Mouse (Mus musculus) erythroblast, adult 5-6 weeks (primary cell): ENCODE results near the gene Zfp90. TPM values are rescaled to one million over a fixed set of nuclear protein-coding genes. Genes with fewer than 3 reads are reported as not detected.

Source experiments
- ATAC-seq: replicated peaks from 2 replicates; pipeline ENCODE4 v1.8.0; 2016; ENCODE audit warnings: moderate number of reproducible peaks, mild to moderate bottlenecking, moderate TSS enrichment, inconsistent platforms; ENCODE audit not compliant: poor library complexity, low FRiP score, severe bottlenecking
- total RNA-seq, 2 experiments: library from RNA; stranded (forward) in 1 of 2; stranded (reverse) in 1 of 2; fragments of 150-400 nt in 1 of 2; fragments of 200-764, 138-1000 nt in 1 of 2; gene quantifications; 2 replicates each; pipeline versions ENCODE4 v1.2.3 to v1.2.4; 2015 to 2017; ENCODE audit warnings: low replicate concordance in 2 of 2

The Zfp90 gene
- total RNA-seq (2015; ENCODE audit: low replicate concordance), result 0.19 and 2.1 TPM in 2 replicates
- total RNA-seq (2017; ENCODE audit: low replicate concordance), result 0.94 and 0.98 TPM in 2 replicates

DNA sequence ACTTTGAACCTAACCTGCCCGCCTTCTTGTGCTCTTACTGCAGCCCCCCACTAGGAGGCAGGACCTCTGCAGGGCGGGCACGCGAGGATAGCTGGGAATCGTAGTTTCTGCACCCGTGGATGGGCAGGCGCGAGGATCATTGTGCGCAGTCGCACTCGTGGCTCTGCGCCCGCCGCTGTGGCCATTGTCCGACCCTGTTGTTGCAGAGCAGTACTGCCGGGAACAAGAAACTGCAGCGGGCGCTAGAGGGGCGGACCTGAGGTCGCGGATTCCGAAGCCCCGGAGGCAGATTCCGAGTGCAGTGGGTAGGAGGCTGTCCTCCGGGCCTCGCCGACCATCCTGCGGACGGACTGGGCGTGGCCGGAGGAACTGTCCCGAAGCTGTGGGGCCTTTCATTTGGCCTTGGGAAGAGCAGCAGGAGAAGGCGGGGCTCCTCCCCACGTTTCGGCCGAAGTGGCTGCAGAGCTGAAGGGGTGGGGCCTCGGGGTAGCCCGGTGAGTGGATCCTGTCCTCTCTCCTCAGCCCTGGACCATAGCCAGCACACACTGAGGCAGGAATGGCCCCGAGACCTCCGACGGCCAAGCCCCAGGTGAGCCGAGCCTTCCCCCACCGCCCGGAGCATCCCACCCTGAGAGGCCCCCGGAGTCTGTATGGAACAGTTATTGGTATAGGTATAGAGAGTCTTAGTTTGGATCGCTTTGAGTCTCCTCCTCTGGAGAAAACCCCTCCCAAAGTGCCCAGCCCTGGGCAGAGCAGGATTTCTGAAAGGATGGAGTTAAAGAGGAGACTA is at the start of gene Zfp90:
Gene Zfp90, plus strand, starts transcription at position 146 of the 790 bp plus-strand sequence.
- peak; percentile 88 for ATAC-seq

DNA sequence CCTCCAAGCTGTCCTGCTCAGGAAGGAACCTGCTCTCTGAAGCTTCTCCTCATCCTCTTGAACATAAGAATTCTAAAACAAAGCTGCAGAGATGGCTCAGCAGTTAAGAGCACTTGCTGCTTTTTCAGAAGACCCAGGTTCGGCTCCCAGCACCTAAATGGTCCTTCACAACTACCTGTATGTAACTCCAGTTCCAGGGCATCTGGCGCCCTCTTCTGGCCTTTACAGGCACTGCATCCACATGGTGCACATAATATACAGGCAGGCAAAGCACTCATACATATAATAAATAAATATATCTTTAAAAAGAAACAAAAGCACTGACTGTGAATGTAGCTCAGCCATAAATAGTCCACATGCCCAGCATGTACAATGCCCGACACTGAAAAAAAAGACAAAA is 46.6 kb upstream of the Zfp90 start:
- ATAC-seq, result no peak

DNA sequence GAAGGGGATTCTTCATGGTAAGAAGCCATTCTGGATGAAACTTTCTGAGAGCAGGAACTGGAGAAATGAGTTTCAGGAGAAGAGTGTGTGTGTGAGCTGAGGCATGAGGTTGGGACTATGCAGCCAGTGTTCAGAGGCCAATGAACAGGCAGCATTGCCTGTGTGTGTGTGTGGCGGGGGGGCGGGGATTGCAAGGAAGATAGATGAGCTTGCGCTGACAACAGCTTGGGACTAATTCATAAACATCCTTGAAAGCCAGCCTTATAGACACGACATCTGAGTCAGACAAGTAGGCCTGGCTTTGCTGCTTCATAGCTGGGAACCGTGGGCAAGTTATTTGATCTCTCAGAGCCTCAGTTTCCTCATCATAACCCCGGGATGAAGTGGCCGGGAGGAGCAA is 46.1 kb upstream of the Zfp90 start:
- ATAC-seq, result no peak

DNA sequence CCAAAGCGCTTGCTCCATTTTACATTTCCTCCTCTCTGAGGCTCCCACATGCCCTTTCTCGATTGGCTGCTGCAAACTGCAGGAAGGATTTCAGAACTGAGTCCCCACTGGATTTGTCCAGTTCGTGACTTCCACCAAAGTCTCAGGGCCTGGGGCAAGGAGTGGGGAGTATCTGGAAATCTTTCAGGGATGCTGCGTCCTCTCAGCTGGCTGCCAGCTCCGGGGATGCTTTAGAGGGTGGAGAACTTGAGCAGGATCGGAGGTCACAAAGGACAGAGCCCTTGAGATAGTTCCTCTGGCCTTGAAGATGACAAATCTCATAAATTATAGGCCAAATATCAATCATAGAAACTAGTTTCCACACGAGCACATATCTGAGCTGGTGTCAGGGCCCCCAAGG is 39.2 kb upstream of the Zfp90 start:
- no peak for ATAC-seq

DNA sequence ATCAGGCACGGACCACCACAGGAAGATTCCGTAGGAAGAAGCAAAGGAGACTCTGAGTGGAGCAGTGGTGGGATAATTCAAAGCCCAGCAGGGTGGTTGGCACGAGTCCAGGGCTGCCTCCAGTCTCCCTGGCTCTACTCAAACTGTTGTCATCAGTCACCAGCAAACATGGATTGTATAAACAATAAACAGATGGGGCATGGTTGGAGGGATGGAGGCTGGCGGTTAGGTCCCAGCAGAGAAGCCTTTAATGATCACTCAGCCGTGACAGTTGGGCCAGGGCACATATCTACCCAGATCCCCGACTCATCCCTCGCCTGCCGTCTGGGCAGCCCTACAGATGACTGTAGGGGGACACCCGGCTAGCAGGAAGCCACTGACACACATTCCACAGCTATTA is 38.3 kb upstream of the Zfp90 start:
- ATAC-seq, result no peak

DNA sequence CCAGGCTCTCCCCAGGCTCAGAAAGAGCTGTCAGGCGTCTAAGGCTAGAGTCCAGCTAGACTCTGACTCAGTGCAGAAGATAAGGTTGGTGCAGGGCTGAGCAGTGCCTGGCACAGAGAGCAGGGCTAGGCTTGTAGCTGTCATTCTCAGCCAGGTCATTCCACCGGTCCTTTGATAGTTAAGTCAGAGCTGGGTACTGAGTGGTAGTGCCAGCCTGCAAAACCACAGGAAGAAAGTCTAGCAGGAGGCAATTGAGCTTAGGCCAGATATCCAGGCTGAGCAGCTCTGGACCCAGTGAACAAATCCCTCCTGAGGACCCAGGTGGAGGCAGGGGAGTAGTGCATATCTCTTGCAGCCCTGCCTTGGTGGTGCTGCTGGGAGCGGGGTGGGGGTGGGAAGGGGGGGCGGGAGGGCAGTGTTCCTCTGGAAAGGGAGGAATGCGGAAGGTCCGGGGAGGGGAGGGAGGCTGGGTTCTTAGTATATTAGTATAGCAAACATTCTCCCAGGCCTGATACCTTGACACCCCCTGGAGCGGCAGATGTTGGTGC is 36.6 kb upstream of the Zfp90 start:
- ATAC-seq, result no peak

DNA sequence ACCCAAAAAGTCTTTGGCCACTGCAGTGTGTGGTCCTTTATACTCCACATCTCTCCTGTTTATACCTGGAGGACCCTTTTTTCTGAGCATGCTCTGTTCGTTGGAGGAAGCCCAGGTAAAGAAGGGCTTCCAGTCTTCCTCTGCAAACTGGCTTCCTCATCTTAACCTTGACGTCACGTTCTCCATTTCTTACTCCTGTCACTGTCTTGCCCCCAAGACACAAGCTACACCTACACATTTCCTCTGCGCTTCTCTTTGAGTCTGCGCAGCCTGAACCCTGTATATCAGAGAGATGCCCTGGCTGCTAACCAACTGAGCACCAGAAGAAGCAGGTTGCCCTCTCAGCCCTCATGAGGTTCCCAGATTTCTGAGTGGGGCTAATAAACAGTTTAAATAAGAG is 35.8 kb upstream of the Zfp90 start:
- no peak for ATAC-seq

DNA sequence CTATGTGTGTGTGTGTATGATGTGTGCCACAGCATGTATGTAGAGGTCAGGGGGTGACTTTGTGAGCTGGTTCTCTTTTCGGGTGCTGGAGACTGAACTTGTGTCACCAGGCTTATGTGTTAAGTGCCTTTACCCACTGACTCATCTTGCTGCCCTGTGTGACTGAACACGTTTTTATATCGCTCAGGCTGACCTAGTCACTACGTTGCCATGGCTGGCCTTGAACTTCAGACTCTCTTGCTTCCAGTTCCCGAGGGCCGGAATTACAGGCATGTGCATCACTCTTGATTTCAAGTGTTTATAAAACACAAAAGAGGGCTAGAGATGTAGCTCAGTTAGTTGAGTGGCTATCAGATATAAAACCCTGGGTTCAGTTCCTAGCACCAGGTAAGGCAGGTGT is 34.1 kb upstream of the Zfp90 start:
- ATAC-seq, result no peak

DNA sequence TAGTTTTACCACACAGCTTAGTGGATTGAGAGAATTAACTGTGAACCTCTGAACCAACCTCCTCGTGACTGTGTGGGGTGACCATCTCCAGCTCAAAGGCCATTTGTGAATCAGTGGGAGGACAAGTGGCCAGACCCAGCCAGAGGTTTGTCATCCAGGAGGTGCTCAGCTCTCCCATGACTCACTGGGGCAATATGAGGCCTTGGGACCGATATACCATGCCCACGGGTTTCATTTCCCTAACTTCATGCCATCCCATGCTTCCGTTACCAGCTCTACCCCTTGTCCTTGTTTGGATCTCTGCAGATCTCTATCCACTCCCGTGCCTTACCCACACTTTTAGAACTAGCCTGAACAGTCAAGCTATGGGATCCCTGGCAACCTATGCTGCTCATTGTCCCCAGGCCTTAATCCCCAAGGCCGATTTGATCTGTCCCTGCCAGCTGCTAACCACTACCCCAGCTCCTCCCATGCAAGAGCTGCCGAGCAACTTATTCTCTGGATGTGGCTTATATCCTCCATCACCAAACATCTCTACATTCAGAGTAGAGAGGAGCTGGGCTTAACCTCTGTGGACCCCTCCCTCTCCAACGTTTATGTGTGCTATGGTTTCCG is 27.2 kb upstream of the Zfp90 start:
- no peak for ATAC-seq

DNA sequence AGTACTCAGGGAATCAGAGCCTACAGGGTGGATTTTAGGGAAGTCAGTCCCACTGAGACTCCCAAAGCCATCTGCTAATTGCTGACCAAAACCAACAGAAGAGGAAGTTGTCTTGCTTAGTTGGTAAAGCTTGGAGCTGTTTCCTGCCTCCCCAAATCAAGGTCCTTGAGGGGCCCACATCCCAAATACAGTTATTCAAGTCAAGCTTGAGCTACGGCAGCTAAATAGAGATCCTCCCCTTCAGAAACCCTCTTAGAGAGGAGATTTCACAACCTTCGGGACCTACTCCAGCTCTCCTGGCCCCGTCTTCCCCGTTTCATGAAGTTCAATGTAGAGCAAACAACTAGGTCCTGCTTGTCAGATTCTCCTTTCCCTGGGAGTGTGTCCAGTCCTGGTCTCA is 20.6 kb upstream of the Zfp90 start:
- no peak for ATAC-seq

DNA sequence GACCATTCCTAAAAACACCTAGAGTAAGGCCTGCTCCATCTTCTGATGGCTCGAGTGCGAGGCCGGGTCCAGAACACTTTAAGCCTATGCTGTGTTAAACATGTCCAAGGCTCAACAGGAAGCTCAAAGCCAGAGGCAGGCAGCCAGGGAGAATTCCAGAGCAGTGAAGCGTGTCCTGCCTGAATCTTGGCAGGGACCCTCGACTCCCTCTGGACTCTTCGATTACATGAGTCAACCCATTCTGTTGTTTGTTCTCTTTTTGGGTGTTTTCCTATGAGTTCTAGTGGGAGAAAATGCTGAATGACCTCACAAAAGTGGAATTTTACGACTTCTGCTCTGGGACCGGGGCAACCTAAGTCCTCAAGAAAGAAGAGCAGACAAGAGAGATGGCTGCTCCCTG is 15.4 kb upstream of the Zfp90 start:
- ATAC-seq, result no peak

DNA sequence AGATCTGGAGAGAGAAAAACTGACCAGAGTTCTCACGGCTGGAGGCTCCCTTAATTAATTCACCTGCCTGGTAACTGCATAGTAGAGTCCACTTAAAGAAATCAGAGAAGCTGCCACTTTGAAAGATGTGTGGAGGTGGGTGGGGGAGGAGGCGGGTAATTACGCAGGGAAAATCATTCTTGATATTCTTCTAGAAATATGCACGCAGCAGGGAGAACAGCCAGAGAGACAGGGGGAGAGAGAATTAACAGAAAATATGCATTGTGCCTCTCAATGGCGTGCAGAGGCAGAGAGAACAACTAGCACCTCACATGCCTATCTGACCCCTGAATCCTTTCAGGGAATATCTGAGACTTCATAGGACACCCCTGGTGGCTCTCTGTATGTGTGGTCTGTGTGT is 14.9 kb upstream of the Zfp90 start:
- no peak for ATAC-seq

DNA sequence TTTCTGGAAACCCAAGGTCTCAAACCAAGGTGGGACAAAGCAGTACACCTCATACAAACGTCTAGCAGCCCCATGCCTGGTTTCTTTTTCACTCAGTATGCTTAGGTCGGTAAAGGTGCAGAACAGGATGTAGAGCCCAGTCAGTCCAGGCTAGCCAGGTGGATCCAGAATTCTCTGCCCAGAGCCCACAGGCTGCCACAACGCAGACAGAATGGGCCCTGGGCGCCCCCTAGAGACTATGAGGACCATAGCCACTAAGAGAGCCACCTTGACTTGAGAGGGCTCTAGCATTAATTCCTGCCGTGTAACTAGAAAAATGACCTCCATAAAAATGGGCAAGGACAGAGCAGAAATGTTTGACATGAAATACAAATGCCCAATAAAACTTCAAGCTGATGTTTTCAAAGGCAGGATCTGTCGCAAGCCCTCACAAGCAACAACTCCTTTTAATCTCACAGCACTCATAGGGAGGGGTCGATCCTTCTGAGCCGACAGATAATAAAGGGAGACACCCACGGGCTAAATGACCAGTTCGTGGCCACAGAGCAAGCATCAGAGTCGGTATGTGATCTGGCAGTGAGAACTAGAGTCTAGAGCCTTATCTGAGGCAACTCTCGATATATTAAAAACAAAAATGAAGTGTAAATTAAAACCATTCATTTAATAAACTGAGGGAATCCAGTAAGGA is 11.7 kb upstream of the Zfp90 start:
- peak; percentile 83 for ATAC-seq

DNA sequence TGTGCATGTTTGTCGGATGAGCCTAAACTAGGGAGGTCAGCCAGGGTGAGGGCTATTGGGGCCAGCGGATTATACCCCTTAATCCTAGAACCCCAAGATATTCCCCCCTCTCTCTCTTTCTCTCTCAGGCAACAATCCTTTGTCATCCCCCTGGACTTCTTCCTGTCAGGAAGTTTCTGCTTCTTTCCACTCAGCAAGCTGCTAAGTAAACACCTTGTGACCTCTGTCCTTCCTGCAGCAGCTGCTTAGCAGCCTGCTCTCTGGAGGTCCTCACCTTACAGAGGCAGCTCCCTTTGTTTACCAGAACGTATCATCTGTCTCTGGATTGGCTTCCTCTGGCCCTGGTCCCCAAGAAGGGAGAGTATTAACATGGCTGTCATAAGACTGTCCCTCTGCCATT is 10.3 kb upstream of the Zfp90 start:
- no peak for ATAC-seq

DNA sequence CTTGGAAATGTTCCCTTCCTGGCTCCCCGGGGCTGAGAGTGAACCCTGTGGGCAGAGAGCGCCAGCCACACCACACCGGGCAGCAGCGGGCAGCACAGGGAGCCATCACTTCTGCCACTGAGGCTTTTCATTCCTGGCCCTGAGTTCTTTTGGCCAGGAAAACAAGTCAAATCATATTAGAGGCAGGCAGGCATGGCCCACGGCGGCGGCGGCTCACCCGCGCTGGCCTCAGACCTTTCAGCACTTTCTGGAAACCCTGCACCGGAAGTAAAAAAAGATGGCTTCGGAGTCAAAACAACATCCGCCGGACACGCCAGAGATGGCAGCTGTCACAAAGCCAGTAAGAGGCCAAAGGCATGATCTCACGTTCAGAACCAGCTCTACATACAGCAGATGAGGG is 9.3 kb upstream of the Zfp90 start:
- no peak for ATAC-seq

DNA sequence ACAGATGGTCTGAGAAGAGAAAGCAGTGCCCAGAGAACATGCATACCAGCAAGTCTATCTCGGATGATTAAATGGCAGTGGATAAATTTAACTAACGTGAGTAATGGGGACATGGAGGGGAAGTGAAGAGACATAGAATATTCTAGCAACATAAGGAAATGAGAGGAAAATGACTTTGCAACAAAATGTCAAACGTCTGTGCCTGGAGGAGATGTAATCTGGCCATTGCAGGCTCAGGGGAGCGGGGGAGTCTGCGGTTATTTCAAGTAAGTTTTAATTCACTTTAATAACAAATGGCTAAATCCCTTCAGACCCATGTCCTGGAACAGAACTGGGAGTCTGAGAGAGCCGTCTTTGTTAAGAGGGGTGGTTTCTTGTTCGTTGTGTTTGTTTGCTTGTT is 5.1 kb upstream of the Zfp90 start:
- no peak for ATAC-seq

DNA sequence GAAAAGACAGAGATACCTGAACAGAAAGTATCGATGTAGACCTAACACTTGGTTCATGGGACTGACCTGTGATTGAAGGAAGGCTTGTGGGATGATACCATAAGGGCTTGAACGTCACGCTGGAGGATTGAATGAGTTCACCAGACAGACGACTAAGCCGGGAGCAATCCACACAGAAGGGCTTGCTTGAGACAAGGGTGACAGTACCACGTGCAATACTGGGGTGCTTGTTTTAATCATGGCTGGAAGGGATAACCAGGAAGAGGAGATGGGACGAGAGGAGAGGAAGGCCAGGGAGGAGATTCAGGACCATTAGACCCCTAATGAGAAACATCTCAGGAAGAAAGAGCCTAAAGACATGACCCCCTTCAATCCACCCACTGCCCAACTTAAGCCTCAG is 4.6 kb upstream of the Zfp90 start:
- no peak for ATAC-seq

DNA sequence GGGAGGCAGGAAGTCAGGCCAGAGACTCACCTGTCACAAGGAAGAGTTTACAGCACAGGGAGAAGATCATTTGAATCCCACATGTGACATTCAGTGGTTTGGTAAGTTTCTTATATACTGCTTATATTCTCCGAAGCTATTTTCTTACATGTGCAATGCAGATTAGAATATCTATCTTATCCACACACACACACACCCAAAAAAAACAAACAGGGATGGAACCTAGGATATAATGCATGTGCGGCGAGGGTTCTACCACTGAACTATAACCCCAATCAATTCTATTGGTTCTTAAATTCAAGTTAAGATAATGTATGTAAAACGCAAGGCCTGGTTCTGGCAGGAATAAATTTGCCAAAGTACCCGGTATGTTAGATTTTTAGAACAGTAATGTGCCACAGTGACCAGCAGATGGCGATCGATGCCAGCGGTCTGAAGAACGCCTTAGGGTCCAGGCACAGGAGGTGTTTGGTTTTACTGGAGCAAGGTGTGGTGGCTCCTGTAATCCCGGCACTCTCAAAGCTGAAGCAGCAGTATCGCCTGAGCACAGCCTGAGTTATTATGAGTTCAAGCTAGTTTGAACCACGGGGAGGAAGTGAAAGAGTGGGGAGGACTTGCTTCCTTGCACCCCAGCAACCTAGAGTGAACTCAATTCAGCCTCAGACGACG is 3.2 kb upstream of the Zfp90 start:
- peak; percentile 71 for ATAC-seq

DNA sequence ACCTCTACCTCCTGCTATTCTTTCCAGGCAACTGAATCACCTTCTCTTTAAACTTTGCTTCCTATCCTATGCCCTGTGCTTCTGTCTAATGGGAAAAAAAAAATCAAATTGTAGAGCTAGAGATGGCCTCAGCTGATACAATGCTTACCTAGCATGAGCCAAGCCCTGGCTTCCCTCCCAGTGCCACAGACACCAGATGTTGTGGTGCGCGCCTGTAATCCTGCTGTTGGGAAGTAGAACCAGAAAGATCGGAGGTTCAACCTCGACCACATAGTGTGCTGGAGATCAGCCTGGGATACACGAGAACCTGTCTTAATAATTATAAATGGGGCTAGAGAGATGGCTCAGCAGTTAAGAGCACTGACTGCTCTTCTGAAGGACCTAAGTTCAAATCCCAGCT is 2.6 kb downstream of the Zfp90 start:
- ATAC-seq, result no peak

DNA sequence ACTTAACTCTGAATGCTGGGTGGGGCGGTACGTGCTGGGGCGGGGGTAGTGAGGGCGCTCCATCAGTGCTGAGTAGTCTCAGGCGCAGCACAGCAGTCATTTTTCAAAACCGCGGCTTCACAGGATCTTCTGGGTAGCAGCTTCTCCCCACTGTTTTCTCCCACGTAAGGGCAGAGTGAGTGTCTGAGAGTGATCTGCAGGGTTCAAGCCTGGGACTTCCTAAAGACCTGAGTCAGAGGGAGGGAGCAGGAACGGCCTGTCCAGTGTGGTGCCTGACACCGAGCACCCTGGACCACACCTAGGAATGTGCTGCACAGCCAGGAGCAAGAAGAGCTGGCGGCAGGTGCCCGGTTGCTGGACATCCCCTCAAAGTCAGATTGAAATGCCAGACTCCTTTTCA is 16.0 kb downstream of the Zfp90 start:
- no peak for ATAC-seq
